Mouse (Mus musculus) lung, postnatal 0 days (tissue): Measurements from ENCODE around the gene Usp6nl.

Experiments used
- CTCF ChIP-seq: IDR thresholded peaks from 2 replicates; pipeline ENCODE4 v1.5.1; 2016; ENCODE audit warnings: antibody characterized with exemption, mild to moderate bottlenecking
- EP300 ChIP-seq: IDR thresholded peaks from 2 replicates; pipeline ENCODE4 v1.6.1; 2016; ENCODE audit warnings: antibody characterized with exemption, mild to moderate bottlenecking, control low read depth

GRCm38 (mm10) chr2:6294993-6295628 is 27.4 kb upstream of the Usp6nl start:
- no peak for TF ChIP-seq CTCF
- peak; percentile 40; the same call in 1 of the 2 replicates for TF ChIP-seq EP300
